Mouse (Mus musculus) frontal cortex, adult (tissue): ENCODE data around the gene Amz2.

Source experiments
- ATAC-seq: cut with Nextera tagmentation; 2 replicates; pipeline ENCODE4 v1.9.2; 2017; ENCODE audit warnings: mild to moderate bottlenecking, moderate library complexity, mixed read lengths; ENCODE audit not compliant: low TSS enrichment

Gene Amz2

GRCm38 (mm10) chr11:109425392-109426271 is at the start of gene Amz2:
TSS of gene Amz2 (plus strand) at chr11:109425946.
- ATAC-seq = peak; percentile 94

GRCm38 (mm10) chr11:109376484-109377143 is 49.1 kb upstream of the Amz2 start:
- ATAC-seq = peak; percentile 63; the same call in 1 of the 2 replicates

- ATAC-seq = no peak
Measured at GRCm38 (mm10) chr11:109377477-109377876, 48.3 kb upstream of the Amz2 start.

GRCm38 (mm10) chr11:109378051-109378450 is 47.7 kb upstream of the Amz2 start:
- no peak for ATAC-seq

GRCm38 (mm10) chr11:109380662-109381061 is 45.1 kb upstream of the Amz2 start:
- ATAC-seq = no peak

GRCm38 (mm10) chr11:109385296-109385695 is 40.5 kb upstream of the Amz2 start:
- ATAC-seq = peak; percentile 41; the same call in 1 of the 2 replicates

GRCm38 (mm10) chr11:109389046-109389445 is 36.7 kb upstream of the Amz2 start:
- ATAC-seq = no peak

GRCm38 (mm10) chr11:109391200-109391599 is 34.5 kb upstream of the Amz2 start:
- no peak for ATAC-seq

- ATAC-seq = no peak
Measured at GRCm38 (mm10) chr11:109391760-109392159, 34.0 kb upstream of the Amz2 start.

GRCm38 (mm10) chr11:109392601-109393000 is 33.1 kb upstream of the Amz2 start:
- no peak for ATAC-seq

- ATAC-seq = peak; percentile 55
Measured at GRCm38 (mm10) chr11:109394758-109395157, 31.0 kb upstream of the Amz2 start.

- ATAC-seq = no peak
Measured at GRCm38 (mm10) chr11:109395291-109395690, 30.5 kb upstream of the Amz2 start.

GRCm38 (mm10) chr11:109406431-109406830 is 19.3 kb upstream of the Amz2 start:
- no peak for ATAC-seq

GRCm38 (mm10) chr11:109410197-109410980 is 15.4 kb upstream of the Amz2 start:
- ATAC-seq = no peak

- no peak for ATAC-seq
Measured at GRCm38 (mm10) chr11:109413617-109414016, 12.1 kb upstream of the Amz2 start, which contains the start of gene 9930022D16Rik. TSS of gene 9930022D16Rik (plus strand) at chr11:109413917.

- no peak for ATAC-seq
Measured at GRCm38 (mm10) chr11:109414802-109415201, 10.9 kb upstream of the Amz2 start.

GRCm38 (mm10) chr11:109416709-109417420 is 8.9 kb upstream of the Amz2 start:
- ATAC-seq = no peak

GRCm38 (mm10) chr11:109417472-109418040 is 8.2 kb upstream of the Amz2 start:
- no peak for ATAC-seq

- ATAC-seq = no peak
Measured at GRCm38 (mm10) chr11:109419461-109419860, 6.3 kb upstream of the Amz2 start.

- no peak; the same call in 1 of the 2 replicates for ATAC-seq
Measured at GRCm38 (mm10) chr11:109419961-109420566, 5.7 kb upstream of the Amz2 start.

- no peak for ATAC-seq
Measured at GRCm38 (mm10) chr11:109420567-109420962, 5.2 kb upstream of the Amz2 start.
